Mouse (Mus musculus): ENCODE results near the gene D130052B06Rik.
A peak's percentile ranks its signal among the peaks of the same experiment; 100 is the strongest.

D130052B06Rik gene

GRCm38 (mm10) chr11:33598986-33599385 lies at the start of gene D130052B06Rik:
Gene D130052B06Rik (plus strand): TSS chr11:33599302.
- no peak for DNase-seq

DNA sequence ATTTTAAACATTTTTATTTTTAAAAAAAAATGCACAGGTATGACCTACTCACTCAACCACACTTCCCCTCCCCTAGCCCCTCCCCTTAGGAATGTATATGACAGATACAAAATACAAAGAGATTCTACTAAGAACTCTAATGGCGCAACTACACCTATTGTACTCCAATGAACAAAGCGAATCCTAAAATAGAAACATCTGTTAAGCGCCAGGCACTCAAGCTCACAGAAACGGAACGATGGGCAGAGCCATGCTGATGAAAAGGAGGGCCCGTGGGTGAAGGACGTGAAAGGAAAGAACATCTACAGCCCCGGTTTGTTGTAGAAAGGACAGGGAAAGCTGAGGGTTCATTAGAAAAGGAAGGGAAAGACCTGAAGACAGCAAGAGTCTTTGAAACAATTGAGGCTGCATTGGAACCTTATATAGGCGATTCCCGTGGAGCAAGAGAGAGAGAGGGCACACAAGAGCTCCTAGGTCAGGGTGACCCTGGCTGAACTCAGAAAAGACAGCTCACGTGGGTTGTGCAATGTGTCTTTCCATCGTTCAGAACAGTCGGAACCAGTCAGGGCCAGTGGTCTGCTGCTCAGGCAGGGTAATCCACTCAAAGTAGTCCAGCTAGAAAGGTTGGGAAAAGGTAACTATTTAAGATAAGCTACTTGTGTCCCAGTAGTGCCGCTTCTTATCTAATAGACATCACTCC lies 48.1 kb upstream of the D130052B06Rik start:
- DNase-seq: no peak

DNA sequence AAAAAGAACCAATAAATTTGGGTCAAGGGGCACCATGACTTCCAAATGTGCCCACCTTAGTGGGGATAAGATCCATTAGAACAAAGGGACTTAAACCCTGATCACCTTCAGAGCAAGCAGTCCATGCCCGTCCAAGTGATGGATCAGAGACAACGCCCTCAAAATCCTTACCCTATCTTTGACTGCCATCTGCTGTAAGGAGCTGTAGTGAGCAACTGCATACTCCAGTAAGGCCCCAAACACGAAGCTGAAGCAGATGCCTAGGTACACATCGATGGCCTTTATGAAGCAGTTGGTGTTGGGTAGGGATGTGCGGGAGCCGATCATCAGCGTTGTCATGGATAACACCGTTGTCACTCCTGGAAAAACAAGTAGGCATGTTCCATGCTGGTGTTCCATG lies 45.0 kb upstream of the D130052B06Rik start:
- DNase-seq: peak; percentile 18

DNA sequence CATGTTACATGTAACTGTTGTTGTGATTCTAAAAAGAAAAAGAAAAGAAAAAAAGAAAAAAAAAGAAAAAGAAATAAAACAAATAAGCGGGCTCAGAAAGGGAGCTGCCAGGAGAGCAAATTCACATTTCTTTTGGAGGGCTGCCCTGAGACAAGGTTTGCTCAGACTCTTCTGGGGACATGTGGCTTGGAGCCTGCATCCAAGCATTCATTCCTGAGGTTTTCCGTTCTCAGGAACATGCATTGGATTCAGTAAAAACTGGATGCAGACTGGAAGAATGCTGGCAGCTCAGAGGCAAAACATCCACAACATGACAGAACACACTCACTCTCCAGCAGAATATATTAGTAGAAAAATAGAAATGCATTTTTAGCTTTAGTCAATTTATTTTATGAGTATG lies 35.2 kb upstream of the D130052B06Rik start:
- DNase-seq: no peak

GRCm38 (mm10) chr11:33570413-33570812 lies 28.7 kb upstream of the D130052B06Rik start:
- DNase-seq: peak; percentile 13

- DNase-seq: no peak
These were observed 24.2 kb upstream of the D130052B06Rik start for GRCm38 (mm10) chr11:33574944-33575343.

GRCm38 (mm10) chr11:33578859-33579258 lies 20.2 kb upstream of the D130052B06Rik start, which contains the start of gene Gabrp:
Gene Gabrp (minus strand): TSS chr11:33578959.
- DNase-seq: no peak

DNA sequence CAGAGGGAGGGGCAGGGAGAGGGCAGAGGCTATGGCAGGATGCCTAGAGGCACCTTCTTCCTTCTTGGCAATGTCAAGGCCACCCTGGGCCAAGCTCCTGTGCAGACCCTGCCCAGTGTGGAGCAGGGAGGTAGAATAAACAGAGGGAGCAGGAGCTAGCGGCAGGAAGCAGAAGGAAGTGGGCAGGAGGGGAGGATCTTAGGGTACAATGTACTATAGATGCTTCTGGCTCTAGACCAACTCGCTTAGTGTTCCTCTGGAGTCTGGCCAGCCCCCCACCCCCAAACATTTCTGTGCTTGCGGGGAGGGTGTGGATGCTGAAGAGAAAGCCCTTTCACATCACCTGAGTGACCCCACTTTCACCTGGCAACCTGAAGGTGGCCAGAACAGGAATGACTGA lies 19.5 kb upstream of the D130052B06Rik start:
- no peak for DNase-seq

DNA sequence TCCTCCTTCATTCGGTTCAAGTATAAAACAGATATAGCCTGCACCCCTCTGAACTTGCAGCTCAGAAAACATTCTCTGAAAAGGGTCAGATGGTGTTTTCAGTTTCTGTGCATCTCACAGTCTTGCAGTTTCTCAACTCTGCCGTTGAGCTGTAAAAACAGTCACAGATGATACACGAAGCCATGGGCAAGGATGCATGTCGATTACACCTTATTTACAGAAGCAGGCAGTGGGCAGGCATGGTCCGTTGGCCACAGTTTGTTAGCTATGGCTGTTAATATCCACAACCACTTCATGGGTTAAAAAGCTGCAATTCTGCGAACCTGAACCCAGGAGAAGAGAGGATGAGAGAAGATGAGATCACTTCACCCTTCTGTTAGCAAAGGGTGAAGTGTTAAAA lies 12.5 kb upstream of the D130052B06Rik start:
- no peak for DNase-seq

DNA sequence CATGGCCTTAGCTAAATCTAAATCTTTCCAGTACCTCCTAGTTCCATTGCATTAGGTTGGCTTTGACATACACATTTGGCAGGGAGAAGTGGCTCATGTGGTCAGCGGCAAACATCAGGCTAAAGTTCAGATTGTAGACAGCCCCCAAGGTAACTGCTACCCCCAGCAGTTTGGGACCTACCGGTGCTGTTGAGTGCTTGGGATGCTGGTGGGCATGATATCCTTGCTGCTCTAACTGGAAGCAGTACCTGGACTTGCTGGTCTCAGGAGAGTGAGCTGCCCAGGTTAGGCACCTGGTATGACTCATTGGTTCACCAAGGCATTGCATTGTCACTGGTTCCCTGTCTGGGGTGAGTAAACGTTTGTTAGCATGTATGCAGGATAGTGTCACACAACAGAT lies 8.3 kb upstream of the D130052B06Rik start:
- DNase-seq: no peak

GRCm38 (mm10) chr11:33592826-33593225 lies 6.3 kb upstream of the D130052B06Rik start:
- no peak for DNase-seq

- no peak for DNase-seq
These were observed 2.4 kb upstream of the D130052B06Rik start for GRCm38 (mm10) chr11:33596655-33597054.

GRCm38 (mm10) chr11:33603174-33603573 lies 4.1 kb downstream of the D130052B06Rik start:
- no peak for DNase-seq

DNA sequence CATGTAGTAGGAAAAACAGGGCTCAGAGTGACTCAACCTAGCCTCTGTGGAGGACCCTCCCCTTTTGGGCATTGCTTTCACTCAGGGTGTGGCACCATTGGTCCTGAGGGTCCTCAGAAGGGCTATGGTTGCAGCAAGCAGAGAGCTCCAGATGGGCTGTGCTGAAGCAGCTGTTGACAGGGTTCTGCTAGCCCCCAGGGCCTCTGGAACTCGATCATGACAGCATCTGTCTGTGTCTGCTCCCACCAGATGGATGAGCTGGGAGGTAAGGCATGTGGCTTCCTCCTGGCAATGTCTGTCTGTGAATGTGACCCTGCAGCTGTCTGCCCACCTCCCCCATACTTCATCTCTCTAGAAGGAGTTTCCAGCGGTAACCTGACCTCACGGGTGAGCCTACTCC lies 8.7 kb downstream of the D130052B06Rik start:
- no peak for DNase-seq

DNA sequence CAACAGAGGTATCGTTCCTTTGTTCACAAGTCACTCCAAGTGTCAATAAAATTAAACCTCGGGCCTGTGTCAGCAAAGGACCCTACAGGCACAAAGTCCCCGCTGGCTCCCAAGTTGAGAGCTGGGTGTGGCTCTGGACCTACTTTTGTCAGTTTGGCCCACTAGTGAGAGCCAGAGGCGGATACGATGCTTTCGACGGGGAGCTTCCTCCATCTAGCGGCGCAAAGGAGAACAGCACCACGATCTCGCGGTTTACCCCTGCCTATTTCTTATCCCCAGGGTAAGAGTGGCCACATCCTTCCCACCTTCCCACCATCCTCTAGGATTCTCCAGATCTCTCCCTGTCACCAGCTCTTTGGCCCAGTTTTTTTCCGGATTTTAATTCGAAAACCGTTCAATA lies 15.1 kb downstream of the D130052B06Rik start:
- DNase-seq: peak; percentile 66

DNA sequence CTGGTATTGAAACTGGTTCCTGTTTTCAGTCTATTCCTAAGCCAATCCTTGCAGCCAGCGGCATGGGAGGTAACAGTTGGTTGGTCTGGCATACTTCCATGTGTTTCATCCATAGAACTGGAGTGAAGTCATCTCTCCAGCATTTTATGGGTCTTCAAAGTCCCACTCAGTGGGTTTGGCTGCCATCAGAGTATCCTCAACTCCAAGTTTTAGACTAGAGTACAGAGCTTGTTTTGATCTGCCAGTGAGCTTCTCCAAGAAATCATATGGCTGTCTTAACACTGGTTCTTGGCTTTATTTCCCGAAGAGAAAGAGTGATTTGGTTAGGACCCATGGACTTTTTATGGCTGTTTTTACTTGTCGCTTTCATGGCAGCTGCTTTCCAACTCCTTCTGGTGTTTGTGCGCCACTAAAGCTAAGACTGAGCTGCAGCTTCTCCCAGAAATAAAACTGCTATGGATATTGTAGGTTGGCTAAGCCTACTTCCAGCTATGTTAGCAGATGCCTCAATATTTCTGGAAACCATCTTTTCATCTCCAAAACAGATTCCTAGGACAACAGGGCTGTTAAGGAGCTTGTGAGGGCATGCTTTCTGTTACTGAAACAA lies 28.1 kb downstream of the D130052B06Rik start:
- no peak for DNase-seq

DNA sequence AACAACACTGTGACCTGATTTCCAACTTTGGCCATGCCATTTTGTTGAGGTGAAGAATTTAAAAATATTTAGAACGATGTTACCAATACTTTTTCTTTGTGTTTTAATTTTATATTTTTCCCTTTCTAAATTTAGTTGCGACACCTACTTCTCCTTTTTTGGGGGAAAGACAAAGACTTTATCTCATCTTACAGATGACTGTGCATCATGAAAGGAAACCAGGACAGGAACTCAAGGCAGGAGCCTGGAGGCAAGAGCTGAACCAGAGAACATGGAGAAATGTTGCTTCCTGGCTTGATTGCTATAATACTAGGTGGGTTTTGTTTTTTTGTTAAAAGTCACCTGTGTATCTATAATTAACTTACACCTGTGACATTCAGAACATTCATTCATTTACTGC lies 38.0 kb downstream of the D130052B06Rik start:
- DNase-seq: no peak

- no peak for DNase-seq
These were observed 50.3 kb downstream of the D130052B06Rik start for GRCm38 (mm10) chr11:33649358-33649757.

DNA sequence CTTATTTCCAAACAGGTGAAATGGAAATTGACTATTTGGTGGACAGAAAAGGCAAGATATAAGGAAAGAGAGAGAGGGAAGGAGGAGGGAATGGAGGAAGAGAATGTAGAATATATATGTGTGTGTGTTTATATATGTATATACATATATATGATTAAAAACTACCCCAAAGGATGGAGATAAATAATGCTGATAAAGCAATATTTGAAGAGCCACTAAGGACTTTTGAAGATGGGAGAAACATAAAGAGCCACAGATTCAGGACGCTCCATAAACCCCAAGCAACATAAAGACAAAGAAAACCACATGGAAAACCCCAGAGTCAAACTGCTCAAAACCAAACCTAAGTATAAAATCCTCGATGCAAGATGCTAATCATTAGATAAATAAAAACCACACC lies 55.4 kb downstream of the D130052B06Rik start:
- DNase-seq: no peak

DNA sequence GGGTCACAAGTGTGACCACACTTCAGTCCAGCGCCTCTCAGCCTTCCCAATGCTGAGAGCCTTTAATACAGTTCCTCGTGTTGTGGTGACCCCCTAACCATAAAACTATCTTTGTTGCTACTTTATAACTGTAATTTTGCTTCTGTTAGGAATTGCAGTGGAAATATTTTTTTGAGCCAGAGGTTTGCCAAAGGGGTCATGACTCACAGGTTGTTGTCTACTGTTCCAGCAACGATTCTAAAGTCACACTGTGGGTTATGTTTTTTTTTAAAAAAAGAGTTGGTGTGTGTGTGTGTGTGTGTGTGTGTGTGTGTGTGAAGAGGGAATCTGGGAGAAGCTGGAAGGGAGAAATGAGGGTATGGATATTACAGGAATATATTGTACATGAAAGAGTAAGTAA lies 56.1 kb downstream of the D130052B06Rik start:
- no peak for DNase-seq

GRCm38 (mm10) chr11:33655861-33656593 lies 56.9 kb downstream of the D130052B06Rik start:
- DNase-seq: no peak

DNA sequence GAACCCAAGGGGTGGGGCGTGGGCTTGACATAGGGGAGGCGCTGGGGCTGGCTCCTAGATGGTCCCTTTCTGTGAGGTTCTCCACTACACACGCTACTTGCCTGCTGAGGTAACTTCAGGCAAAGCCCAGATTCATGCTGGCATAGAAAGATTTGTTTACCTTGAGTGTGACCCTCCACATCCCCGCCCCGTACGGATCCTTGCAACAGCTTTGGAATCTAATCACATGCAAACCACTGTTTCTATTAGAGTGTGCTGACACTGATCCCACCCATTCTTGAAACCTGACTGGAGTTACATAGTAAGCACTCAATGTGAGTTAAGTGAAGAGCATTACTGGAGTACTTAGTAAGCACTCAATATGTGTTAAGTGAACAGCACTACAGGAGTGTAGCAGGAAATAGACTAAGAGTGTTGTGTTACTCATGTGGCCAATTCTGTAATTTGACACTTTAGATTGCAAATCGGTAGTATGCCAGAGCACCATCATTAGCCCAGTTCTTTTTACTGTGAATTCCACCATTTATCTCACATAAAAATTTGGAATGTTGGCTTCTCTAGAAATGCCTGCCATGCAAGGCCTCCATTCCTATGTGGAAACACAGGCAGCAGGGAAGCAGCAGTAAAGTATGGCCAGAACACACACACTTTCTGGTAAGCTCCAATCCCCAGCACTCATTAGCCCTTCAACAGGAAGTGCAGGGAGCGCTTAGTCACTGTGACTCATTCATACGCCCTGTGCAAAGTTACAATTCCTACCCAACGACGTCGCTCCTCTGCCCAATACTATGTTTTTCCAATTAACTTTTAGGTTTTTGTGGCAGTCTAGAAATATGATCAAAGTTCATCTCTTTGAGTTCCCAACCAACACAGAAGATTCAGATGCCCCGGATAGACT lies 61.2 kb downstream of the D130052B06Rik start:
- DNase-seq: no peak

DNA sequence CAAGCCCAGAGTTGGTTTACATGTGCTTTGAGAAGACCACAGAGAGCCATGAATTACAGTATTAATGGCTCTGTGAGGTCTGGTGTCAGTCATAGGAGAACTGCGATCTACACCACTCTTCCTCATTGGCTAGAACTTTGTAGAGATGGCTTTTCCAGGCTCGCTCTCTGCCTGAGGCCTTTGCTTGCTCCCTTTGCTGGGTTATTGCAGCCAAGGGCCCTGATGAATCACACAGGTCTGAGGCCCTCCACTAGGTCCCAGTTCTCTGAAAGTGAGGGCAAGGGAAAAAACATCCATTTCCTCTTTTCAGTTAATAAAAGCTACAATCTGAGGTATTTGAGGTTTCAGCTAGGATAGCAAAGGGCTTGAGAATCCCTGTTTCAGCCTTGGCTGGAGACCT lies 64.5 kb downstream of the D130052B06Rik start:
- DNase-seq: no peak

All from kidney, adult 9 months (tissue).